Mouse (Mus musculus): ENCODE measurements at regions not wholly inside any gene's neighbourhood (a gene's known extent, or its start where the extent isn't known, plus 50 kb on each side); places are given as distances from the start of the nearest gene placed in this dataset. TPM values are rescaled to one million over a fixed set of nuclear protein-coding genes. Genes with fewer than 3 reads are reported as not detected.

- TF ChIP-seq CTCF (IDR thresholded peaks at IDR 0.05), result no peak
- Histone ChIP-seq H3K4me2 (ENCODE audit: low read depth, low read length, poor library complexity, severe bottlenecking) (no peak overlapping the region), H3K9ac (replicated peaks; ENCODE audit: low read length, poor library complexity, severe bottlenecking) (no peak overlapping the region), H3K27me3 (ENCODE audit: insufficient read depth, low read length) (no peaks in the 10 kb centered on the region), H3K9me3 (ENCODE audit: low read length) (no peaks in the 10 kb centered on the region), H3K4me1 (ENCODE audit: insufficient read depth, low read length) (no peaks in the 10 kb centered on the region), H3K27ac (ENCODE audit: low read depth, low read length) (no peak overlapping the region), H3K4me3 (ENCODE audit: low read depth, low read length) (no peak overlapping the region), H3K36me3 (ENCODE audit: insufficient read depth, low read length) (no peaks in the 10 kb centered on the region)
- DNase-seq (ENCODE audit: low spot score), result peak; percentile 24
- no peak for ATAC-seq (ENCODE audit: low FRiP score)
- 60% methylated on average over 3 of the region's 3 CpGs for WGBS
Observed at GRCm38 (mm10) chr8:5800594-5800993, 695.4 kb upstream of the Slc10a2 start.

GRCm38 (mm10) chr8:5756366-5756765, 651.2 kb upstream of the Slc10a2 start:
- H3K27ac ChIP-seq (ENCODE audit: low read depth, low read length), result no peak overlapping the region
- H3K27me3 ChIP-seq (ENCODE audit: insufficient read depth, low read length), result no peaks in the 10 kb centered on the region
- no peak overlapping the region for H3K4me3 ChIP-seq (ENCODE audit: low read depth, low read length)
- no peaks in the 10 kb centered on the region for H3K4me1 ChIP-seq (ENCODE audit: insufficient read depth, low read length)
- H3K9ac ChIP-seq (replicated peaks; ENCODE audit: low read length, poor library complexity, severe bottlenecking), result no peak overlapping the region
- 88% methylated on average over 1 of the region's 1 CpGs for WGBS
- DNase-seq (ENCODE audit: low spot score) (no peak), ATAC-seq (ENCODE audit: low FRiP score) (no peak)
- no peak overlapping the region for H3K4me2 ChIP-seq (ENCODE audit: low read depth, low read length, poor library complexity, severe bottlenecking)
- H3K9me3 ChIP-seq (ENCODE audit: low read length), result no peaks in the 10 kb centered on the region
- H3K36me3 ChIP-seq (ENCODE audit: insufficient read depth, low read length), result no peaks in the 10 kb centered on the region
- no peak for TF ChIP-seq CTCF (IDR thresholded peaks at IDR 0.05)

GRCm38 (mm10) chr8:5739503-5739902, 634.4 kb upstream of the Slc10a2 start:
- Histone ChIP-seq H3K36me3 (ENCODE audit: insufficient read depth, low read length) (no peaks in the 10 kb centered on the region), H3K27me3 (ENCODE audit: insufficient read depth, low read length) (no peaks in the 10 kb centered on the region), H3K4me2 (ENCODE audit: low read depth, low read length, poor library complexity, severe bottlenecking) (no peak overlapping the region), H3K9ac (replicated peaks; ENCODE audit: low read length, poor library complexity, severe bottlenecking) (no peak overlapping the region), H3K9me3 (ENCODE audit: low read length) (no peaks in the 10 kb centered on the region), H3K27ac (ENCODE audit: low read depth, low read length) (no peak overlapping the region), H3K4me3 (ENCODE audit: low read depth, low read length) (no peak overlapping the region), H3K4me1 (ENCODE audit: insufficient read depth, low read length) (no peaks in the 10 kb centered on the region)
- no peak for TF ChIP-seq CTCF (IDR thresholded peaks at IDR 0.05)
- DNase-seq (ENCODE audit: low spot score), result no peak
- no peak for ATAC-seq (ENCODE audit: low FRiP score)
- 72% methylated on average over 2 of the region's 2 CpGs for WGBS

- H3K36me3 ChIP-seq (ENCODE audit: insufficient read depth, low read length), result no peaks in the 10 kb centered on the region
- TF ChIP-seq CTCF (IDR thresholded peaks at IDR 0.05), result no peak
- DNase-seq (ENCODE audit: low spot score), result no peak
- no peak overlapping the region for H3K4me2 ChIP-seq (ENCODE audit: low read depth, low read length, poor library complexity, severe bottlenecking)
- H3K27me3 ChIP-seq (ENCODE audit: insufficient read depth, low read length), result no peaks in the 10 kb centered on the region
- WGBS, result 72% methylated on average over 2 of the region's 2 CpGs
- ATAC-seq (ENCODE audit: low FRiP score), result no peak
- no peak overlapping the region for H3K9ac ChIP-seq (replicated peaks; ENCODE audit: low read length, poor library complexity, severe bottlenecking)
- H3K4me3 ChIP-seq (ENCODE audit: low read depth, low read length), result no peak overlapping the region
- H3K4me1 ChIP-seq (ENCODE audit: insufficient read depth, low read length), result no peaks in the 10 kb centered on the region
- H3K27ac ChIP-seq (ENCODE audit: low read depth, low read length), result no peak overlapping the region
- H3K9me3 ChIP-seq (ENCODE audit: low read length), result no peaks in the 10 kb centered on the region
Observed at GRCm38 (mm10) chr8:5727416-5727815, 622.3 kb upstream of the Slc10a2 start.

- Histone ChIP-seq H3K9me3 (ENCODE audit: low read length) (no peaks in the 10 kb centered on the region), H3K4me2 (ENCODE audit: low read depth, low read length, poor library complexity, severe bottlenecking) (no peak overlapping the region), H3K9ac (replicated peaks; ENCODE audit: low read length, poor library complexity, severe bottlenecking) (no peak overlapping the region), H3K4me3 (ENCODE audit: low read depth, low read length) (no peak overlapping the region), H3K4me1 (ENCODE audit: insufficient read depth, low read length) (no peaks in the 10 kb centered on the region), H3K36me3 (ENCODE audit: insufficient read depth, low read length) (no peaks in the 10 kb centered on the region), H3K27me3 (ENCODE audit: insufficient read depth, low read length) (no peaks in the 10 kb centered on the region), H3K27ac (ENCODE audit: low read depth, low read length) (no peak overlapping the region)
- DNase-seq (ENCODE audit: low spot score) (peak; percentile 24), ATAC-seq (ENCODE audit: low FRiP score) (no peak)
- TF ChIP-seq CTCF (IDR thresholded peaks at IDR 0.05), result no peak
Observed at GRCm38 (mm10) chr8:5687999-5688398, 582.8 kb upstream of the Slc10a2 start.

GRCm38 (mm10) chr8:5674971-5675370, 569.8 kb upstream of the Slc10a2 start:
- Histone ChIP-seq H3K4me1 (ENCODE audit: insufficient read depth, low read length) (no peaks in the 10 kb centered on the region), H3K27ac (ENCODE audit: low read depth, low read length) (no peak overlapping the region), H3K9ac (replicated peaks; ENCODE audit: low read length, poor library complexity, severe bottlenecking) (no peak overlapping the region), H3K9me3 (ENCODE audit: low read length) (no peaks in the 10 kb centered on the region), H3K36me3 (ENCODE audit: insufficient read depth, low read length) (no peaks in the 10 kb centered on the region), H3K27me3 (ENCODE audit: insufficient read depth, low read length) (no peaks in the 10 kb centered on the region), H3K4me3 (ENCODE audit: low read depth, low read length) (no peak overlapping the region), H3K4me2 (ENCODE audit: low read depth, low read length, poor library complexity, severe bottlenecking) (no peak overlapping the region)
- TF ChIP-seq CTCF (IDR thresholded peaks at IDR 0.05), result no peak
- WGBS, result 91% methylated on average over 5 of the region's 5 CpGs
- no peak for DNase-seq (ENCODE audit: low spot score)
- no peak for ATAC-seq (ENCODE audit: low FRiP score)

Small RNA genes lying in the stretch of these regions (microRNA-seq; reads per million reads assigned to microRNA genes)
- gene Gm22565 (ENCODE audit: borderline number of aligned reads), result not detected
